Mouse (Mus musculus) midbrain, embryonic 11.5 days (tissue): ENCODE measurements around the gene Atg7. TPM values are rescaled to one million over a fixed set of nuclear protein-coding genes. Genes with fewer than 3 reads are reported as not detected.

ENCODE experiments used
- ATAC-seq: fragments of 200-750 bp; cut with Nextera tagmentation; 2 replicates; pipeline ENCODE4 v1.8.0; 2017; ENCODE audit warnings: moderate TSS enrichment, moderate library complexity; ENCODE audit not compliant: low FRiP score
- DNase-seq: peaks from one replicate; pipeline ENCODE4 v3.0.0; 2015; ENCODE audit warnings: low spot score; ENCODE audit errors: missing footprints
- H3K27ac ChIP-seq: fragments of 300-500 bp; sonication (generic); 2 replicates; pipeline ENCODE4 v1.5.1; 2014; ENCODE audit warnings: low read depth, low read length
- H3K27me3 ChIP-seq: fragments of 300-500 bp; sonication (generic); 2 replicates; pipeline ENCODE4 v1.6.1; 2014; ENCODE audit warnings: mild to moderate bottlenecking, low read length, moderate library complexity, mixed read lengths; ENCODE audit not compliant: control insufficient read depth, insufficient read depth
- H3K36me3 ChIP-seq: fragments of 300-500 bp; sonication (generic); 2 replicates; pipeline ENCODE4 v1.6.1; 2014; ENCODE audit warnings: mild to moderate bottlenecking, low read length, moderate library complexity, mixed read lengths; ENCODE audit not compliant: control insufficient read depth, insufficient read depth
- H3K4me1 ChIP-seq: fragments of 300-500 bp; sonication (generic); 2 replicates; pipeline ENCODE4 v1.6.1; 2014; ENCODE audit warnings: low read length; ENCODE audit not compliant: control insufficient read depth, insufficient read depth
- H3K4me2 ChIP-seq: fragments of 300-500 bp; sonication (generic); 2 replicates; pipeline ENCODE4 v1.6.1; 2014; ENCODE audit warnings: mild to moderate bottlenecking, moderate library complexity
- H3K4me3 ChIP-seq: fragments of 300-500 bp; sonication (generic); 2 replicates; pipeline ENCODE4 v1.5.1; 2014; ENCODE audit warnings: low read depth, low read length
- H3K9ac ChIP-seq: fragments of 300-500 bp; sonication (generic); 2 replicates; pipeline ENCODE4 v1.6.1; 2014; ENCODE audit warnings: low read length
- H3K9me3 ChIP-seq: fragments of 300-500 bp; sonication (generic); 2 replicates; pipeline ENCODE4 v1.6.1; 2016; ENCODE audit warnings: low read length; ENCODE audit not compliant: control insufficient read depth
- WGBS: fragments of 180-500 bp; shearing (Covaris S2); extraction: QIAGEN DNeasy Blood & Tissue Kit; methylation state at CpG from one replicate; pipeline ENCODE4 v1.1.7; 2014; 5-methylcytosine and 5-hydroxymethylcytosine counted together
- polyA plus RNA-seq: library from polyadenylated mRNA; unstranded; fragments of >200 nt; fragmentation: Nextera tagmentation; extraction: Ambion mirVana; gene quantifications from 2 replicates; pipeline ENCODE4 v1.2.1, GENCODE M21; 2014

Gene Atg7
- polyA plus RNA-seq, 1 experiment from 2014 or later, result 17.6 TPM

DNA sequence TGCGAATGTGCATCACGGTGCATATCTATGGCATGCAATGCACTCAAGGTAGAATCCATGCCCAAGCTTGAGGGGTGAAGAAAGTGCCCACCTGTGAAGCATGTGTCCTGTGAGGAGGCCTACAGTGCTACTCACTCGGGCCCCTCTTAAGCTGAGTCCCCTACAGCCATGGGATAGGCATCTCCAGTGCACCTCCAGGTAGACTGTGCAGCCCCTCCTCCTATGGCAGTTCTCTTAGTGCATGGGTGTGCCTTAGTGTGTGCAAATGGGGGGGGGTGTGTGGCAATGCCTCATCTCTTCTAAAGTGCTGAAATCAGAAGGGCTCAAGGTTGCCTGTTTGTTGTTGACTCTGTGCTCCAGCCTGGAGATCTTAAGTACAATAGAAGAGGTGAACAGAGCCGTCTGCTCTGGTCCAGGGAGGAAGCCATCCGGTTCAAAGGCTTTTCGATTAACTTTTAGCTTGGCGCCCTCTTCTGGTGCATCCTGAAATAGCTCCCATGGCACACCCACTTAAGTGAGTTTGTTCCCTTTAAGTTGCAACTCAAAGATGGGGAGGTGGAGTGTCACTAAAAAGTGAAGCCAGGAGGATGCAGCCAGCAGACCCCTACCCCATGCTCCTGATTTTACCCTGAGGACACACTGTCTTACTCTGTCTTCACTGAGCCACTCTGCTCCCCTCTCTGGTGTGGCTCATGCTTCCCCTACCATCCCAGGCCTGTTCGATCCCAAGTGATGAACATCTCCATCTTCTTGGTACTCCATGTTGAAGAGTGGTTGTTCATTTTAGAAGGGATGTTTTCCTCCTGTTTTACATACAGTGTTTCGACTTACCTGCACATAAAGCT, 55.0 kb downstream of the Atg7 start:
- no peak overlapping the region for H3K27ac ChIP-seq
- no peak overlapping the region for H3K4me3 ChIP-seq
- H3K36me3 ChIP-seq, result no peaks in the 10 kb centered on the region
- DNase-seq, result peak; percentile 99
- no peak overlapping the region for H3K9ac ChIP-seq
- 49% methylated on average over 9 of the region's 9 CpGs for WGBS
- no peaks in the 10 kb centered on the region for H3K27me3 ChIP-seq
- H3K9me3 ChIP-seq, result no peaks in the 10 kb centered on the region
- no peaks in the 10 kb centered on the region for H3K4me1 ChIP-seq
- peak; percentile 67; the same call in 1 of the 2 replicates for ATAC-seq
- H3K4me2 ChIP-seq, result no peak overlapping the region

DNA sequence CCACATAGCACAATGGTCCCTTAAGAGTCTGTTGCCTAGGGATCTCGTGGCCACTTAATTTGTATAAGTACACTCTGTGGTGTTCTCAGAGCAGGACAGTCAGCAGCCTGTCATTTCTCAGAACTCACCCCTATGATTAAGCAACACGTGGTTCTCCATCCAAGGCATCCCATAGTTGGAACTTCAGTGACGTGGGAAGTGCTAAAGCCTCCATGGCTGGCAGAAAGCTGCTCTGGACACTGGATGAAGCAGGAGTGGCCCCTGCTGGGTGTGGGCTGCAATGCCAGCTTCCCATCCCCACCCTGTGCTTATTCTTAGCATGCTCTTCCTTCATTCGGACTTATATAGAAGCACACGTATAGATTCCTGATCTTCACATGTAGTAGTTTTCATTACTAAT, 55.7 kb downstream of the Atg7 start:
- WGBS, result 68% methylated on average over 5 of the region's 5 CpGs
- H3K4me2 ChIP-seq, result no peak overlapping the region
- ATAC-seq (no peak), DNase-seq (no peak)
- H3K4me3 ChIP-seq, result no peak overlapping the region
- H3K36me3 ChIP-seq, result no peaks in the 10 kb centered on the region
- H3K4me1 ChIP-seq, result no peaks in the 10 kb centered on the region
- H3K9ac ChIP-seq, result no peak overlapping the region
- no peaks in the 10 kb centered on the region for H3K27me3 ChIP-seq
- H3K27ac ChIP-seq, result no peak overlapping the region
- no peaks in the 10 kb centered on the region for H3K9me3 ChIP-seq

DNA sequence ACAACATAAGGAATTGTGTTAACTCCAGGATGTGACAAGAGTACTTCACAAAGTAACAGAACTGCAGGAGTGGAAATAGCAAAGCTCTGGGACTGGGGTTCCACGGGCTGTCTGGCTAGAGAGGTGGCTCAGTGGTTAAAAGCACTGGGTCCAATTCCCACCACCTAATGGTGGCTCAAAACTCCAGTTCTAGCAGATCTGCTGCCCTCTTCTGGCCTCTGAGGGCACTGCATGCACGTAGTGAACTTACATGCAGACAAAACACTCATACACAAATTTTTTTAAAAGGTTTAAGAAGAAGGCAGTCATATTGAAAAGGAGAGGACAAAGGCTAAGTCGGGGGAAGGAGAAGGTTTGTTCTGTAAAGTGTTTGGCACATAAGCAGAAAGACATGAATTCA, 57.8 kb downstream of the Atg7 start:
- no peak overlapping the region for H3K4me3 ChIP-seq
- no peak overlapping the region for H3K9ac ChIP-seq
- DNase-seq, result no peak
- no peaks in the 10 kb centered on the region for H3K27me3 ChIP-seq
- WGBS, result 87% methylated on average over 3 of the region's 3 CpGs
- no peak overlapping the region for H3K27ac ChIP-seq
- no peaks in the 10 kb centered on the region for H3K36me3 ChIP-seq
- no peak for ATAC-seq
- no peak overlapping the region for H3K4me2 ChIP-seq
- H3K4me1 ChIP-seq, result no peaks in the 10 kb centered on the region
- no peaks in the 10 kb centered on the region for H3K9me3 ChIP-seq

DNA sequence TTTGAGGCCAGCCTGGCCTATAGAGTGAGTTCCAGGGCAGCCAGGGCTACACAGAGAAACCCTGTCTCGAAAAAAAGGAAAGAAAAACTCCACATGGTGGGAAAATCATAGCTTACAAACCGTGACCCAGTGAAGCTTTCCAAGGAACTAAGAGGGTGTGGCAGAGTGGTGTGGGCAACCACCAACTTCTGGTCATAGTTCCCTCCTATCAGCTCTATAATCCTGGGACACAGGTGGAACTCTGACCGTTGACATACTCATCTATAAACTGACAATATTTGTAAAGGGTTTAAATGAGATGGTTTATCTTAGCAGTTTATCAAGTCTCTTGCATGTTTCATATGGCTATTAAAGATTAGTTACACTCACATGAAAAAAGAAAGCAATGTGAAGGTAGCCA, 64.1 kb downstream of the Atg7 start:
- Histone ChIP-seq H3K9ac (no peak overlapping the region), H3K9me3 (no peaks in the 10 kb centered on the region), H3K27me3 (no peaks in the 10 kb centered on the region), H3K27ac (no peak overlapping the region), H3K36me3 (no peaks in the 10 kb centered on the region), H3K4me1 (no peaks in the 10 kb centered on the region), H3K4me3 (no peak overlapping the region), H3K4me2 (no peak overlapping the region)
- ATAC-seq (no peak), DNase-seq (no peak)
- 84% methylated on average over 3 of the region's 3 CpGs for WGBS

DNA sequence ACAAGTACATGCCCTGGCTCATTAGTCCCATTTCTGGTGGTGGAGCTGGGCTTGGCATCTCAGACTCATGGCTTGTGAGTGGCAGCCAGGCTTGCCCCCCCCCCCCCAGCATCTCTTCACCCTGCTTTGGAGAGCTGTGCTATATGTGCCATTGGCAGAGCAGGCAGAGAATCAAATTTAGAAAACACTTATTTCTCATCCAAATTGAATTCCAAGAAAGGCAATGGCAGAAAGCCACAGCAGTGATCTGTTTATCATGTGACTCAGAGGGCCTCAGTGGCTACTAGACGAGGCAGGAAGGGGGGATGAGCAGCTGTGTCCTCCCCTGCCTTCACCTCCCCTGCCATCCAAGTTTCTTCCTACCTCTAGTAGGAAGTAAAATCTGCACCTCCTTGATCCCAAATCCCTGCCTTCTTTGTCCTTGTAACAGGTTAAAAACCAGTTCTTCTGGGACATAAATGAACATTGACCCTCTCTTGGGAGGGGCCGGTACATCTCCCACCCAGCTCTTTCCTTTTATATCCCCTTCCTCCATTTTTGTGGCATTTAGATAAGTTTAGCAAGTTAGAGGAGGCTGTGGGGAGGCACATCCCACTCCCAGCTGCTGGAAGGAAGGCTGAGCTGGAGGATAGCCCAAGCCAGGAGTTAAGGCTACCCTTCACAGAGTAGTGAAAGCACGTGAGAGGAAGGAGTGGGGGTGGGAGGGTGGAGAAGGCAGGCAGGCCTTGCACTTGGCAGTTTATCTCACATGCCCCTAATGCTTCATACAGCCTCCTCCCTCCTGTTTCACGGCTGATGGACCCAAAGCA, 69.5 kb downstream of the Atg7 start:
- no peak overlapping the region for H3K4me3 ChIP-seq
- 70% methylated on average over 4 of the region's 4 CpGs for WGBS

DNA sequence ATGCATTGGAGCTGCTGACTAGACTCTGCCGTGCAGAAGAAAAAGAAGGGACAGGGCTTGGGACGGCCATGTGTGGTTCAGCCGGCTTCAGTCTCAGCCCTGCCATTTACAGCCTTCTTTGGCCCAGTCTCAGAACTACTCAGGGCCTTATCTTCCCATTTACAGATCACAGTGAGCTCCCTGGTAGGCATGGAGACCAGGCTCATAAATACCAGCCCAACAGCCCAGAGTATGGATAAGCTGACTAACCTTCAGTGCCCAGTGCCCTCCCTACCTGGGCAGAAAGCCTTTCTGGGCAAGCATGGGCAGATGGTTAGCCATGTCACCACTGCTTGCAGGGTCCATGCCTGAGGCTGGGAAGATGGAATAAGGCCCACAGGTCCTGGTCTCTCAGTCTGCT, 70.6 kb downstream of the Atg7 start:
- ATAC-seq (no peak), DNase-seq (no peak)
- Histone ChIP-seq H3K27me3 (no peaks in the 10 kb centered on the region), H3K4me3 (no peak overlapping the region), H3K9ac (no peak overlapping the region), H3K27ac (no peak overlapping the region), H3K4me2 (no peak overlapping the region), H3K9me3 (no peaks in the 10 kb centered on the region), H3K4me1 (peaks cover 12% of the 10 kb centered on the region), H3K36me3 (no peaks in the 10 kb centered on the region)
- 87% methylated on average over 3 of the region's 3 CpGs for WGBS

More for the DNA sequence above, 69.5 kb downstream of the Atg7 start:
- Histone ChIP-seq H3K36me3 (no peaks in the 10 kb centered on the region), H3K27me3 (no peaks in the 10 kb centered on the region), H3K4me2 (no peak overlapping the region), H3K9ac (no peak overlapping the region), H3K27ac (no peak overlapping the region), H3K4me1 (peaks cover 12% of the 10 kb centered on the region), H3K9me3 (no peaks in the 10 kb centered on the region)
- no peak for DNase-seq
- no peak for ATAC-seq

DNA sequence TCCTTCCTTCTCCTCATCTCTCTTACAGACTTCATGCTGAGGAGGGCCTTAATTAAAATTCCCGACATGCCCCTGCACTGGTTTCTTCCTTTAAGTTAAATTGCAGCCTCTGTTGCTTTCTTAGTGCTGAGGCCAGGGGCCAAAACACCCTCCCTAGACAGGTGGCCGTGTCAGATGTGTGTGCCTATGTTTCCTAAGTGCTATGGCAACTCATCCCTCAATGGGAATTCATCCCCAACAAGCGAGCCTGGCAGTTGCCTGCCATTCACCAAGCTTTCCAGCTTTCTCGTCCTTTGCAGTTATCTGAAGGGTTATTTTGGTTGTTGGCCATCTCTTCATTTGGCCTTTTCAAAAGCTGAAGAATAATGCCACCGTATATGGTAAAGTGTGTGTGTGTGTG, 71.8 kb downstream of the Atg7 start:
- Histone ChIP-seq H3K4me1 (peaks cover 12% of the 10 kb centered on the region), H3K27me3 (no peaks in the 10 kb centered on the region), H3K4me2 (no peak overlapping the region), H3K4me3 (no peak overlapping the region), H3K9ac (no peak overlapping the region), H3K36me3 (no peaks in the 10 kb centered on the region), H3K27ac (no peak overlapping the region), H3K9me3 (no peaks in the 10 kb centered on the region)
- ATAC-seq (no peak), DNase-seq (no peak)
- 25% methylated on average over 5 of the region's 5 CpGs for WGBS

DNA sequence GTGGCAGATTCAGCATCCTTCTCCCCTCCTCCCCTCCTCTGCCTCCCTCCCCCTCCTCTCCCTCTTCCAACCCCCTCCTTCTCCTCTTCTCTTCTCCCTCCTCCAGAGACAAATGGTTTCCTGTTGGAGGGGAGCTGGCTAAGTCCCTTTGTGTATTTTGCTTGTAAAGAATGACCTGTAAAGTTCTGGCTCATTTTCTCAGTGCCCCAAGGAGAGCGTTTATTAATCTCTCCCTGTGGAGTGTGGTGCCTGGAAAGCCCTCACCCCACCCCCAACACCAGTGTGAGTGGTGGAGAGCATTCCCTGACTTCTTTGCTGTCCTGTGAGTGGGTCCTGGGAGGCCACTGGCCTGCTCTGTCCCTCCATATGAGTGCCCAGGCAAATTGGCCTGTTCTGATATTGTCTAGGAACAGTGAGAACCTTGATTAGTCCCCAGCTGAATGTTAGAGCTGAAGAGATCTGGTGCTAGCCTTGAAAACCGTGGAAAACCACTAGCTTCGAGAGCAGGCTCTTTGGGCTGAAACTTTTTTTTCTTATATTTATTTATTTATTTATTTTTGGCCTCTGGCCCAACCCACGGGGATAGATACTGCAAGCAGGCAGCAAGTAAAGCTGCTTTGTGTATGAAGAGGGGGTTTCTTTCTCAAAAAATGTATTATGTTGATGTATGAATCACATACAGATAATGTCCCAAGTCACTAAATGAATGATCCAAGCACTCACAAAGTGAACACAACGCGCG, 72.6 kb downstream of the Atg7 start:
- Histone ChIP-seq H3K27me3 (no peaks in the 10 kb centered on the region), H3K36me3 (no peaks in the 10 kb centered on the region), H3K27ac (peak overlapping the region; percentile 22; the same call in 1 of the 2 replicates), H3K9ac (no peak overlapping the region), H3K4me3 (no peak overlapping the region), H3K4me2 (no peak overlapping the region), H3K9me3 (no peaks in the 10 kb centered on the region), H3K4me1 (peaks cover 12% of the 10 kb centered on the region)
- ATAC-seq (peak; percentile 66; the same call in 1 of the 2 replicates), DNase-seq (peak; percentile 90)
- 67% methylated on average over 7 of the region's 7 CpGs for WGBS
